Mouse (Mus musculus) layer of hippocampus, adult 2 months (tissue): ENCODE data around the gene Tmem72. TPM values are rescaled to one million over a fixed set of nuclear protein-coding genes. Genes with fewer than 3 reads are reported as not detected.
A peak's percentile ranks its signal among the peaks of the same experiment; 100 is the strongest.

Source experiments
- DNase-seq, 2 experiments: peaks; one replicate each; pipeline ENCODE4 v3.0.0; 2022; ENCODE audit warnings: low spot score in 2 of 2
- H3K27ac ChIP-seq: fragments of 200-600 bp; 2 replicates; pipeline ENCODE4 v1.8.1; 2022
- H3K4me3 ChIP-seq: fragments of 200-600 bp; 2 replicates; pipeline ENCODE4 v1.8.1; 2022; ENCODE audit warnings: mild to moderate bottlenecking
- CTCF ChIP-seq: fragments of 200-600 bp; conservative IDR thresholded peaks from 2 replicates; pipeline ENCODE4 v1.8.1; 2022; ENCODE audit warnings: antibody characterized with exemption, mild to moderate bottlenecking, moderate library complexity
- total RNA-seq, 2 experiments: library from RNA; stranded (reverse); gene quantifications; 2 replicates each; pipeline ENCODE4 v1.2.3; 2021

Gene Tmem72
- total RNA-seq, 2 experiments from 2014 or later, result 0.59 to 0.82 TPM

GRCm38 (mm10) chr6:116674283-116674886 is 42.3 kb downstream of the Tmem72 start:
- Histone ChIP-seq H3K4me3 (peak overlapping the region; percentile 61), H3K27ac (peak overlapping the region; percentile 68; the same call in 1 of the 2 replicates)
- no peak for DNase-seq
- TF ChIP-seq CTCF, result no peak

- Histone ChIP-seq H3K4me3 (peak within 1 kb of the TSS; percentile 61), H3K27ac (peak within 1 kb of the TSS; percentile 68; the same call in 1 of the 2 replicates)
- TF ChIP-seq CTCF, result no peak
- DNase-seq, result peak; percentile 63 to 66
Measured at GRCm38 (mm10) chr6:116673471-116674282, 43.0 kb downstream of the Tmem72 start, which contains the start of gene Rassf4. TSS of gene Rassf4 (minus strand) at chr6:116673952.

GRCm38 (mm10) chr6:116672349-116672748 is 44.4 kb downstream of the Tmem72 start:
- no peak overlapping the region for H3K4me3 ChIP-seq
- DNase-seq, result no peak
- TF ChIP-seq CTCF, result no peak
- no peak overlapping the region for H3K27ac ChIP-seq

- DNase-seq, result no peak
- Histone ChIP-seq H3K4me3 (no peak overlapping the region), H3K27ac (no peak overlapping the region)
- TF ChIP-seq CTCF, result no peak
Measured at GRCm38 (mm10) chr6:116671768-116672167, 44.9 kb downstream of the Tmem72 start.

- Histone ChIP-seq H3K4me3 (no peak overlapping the region), H3K27ac (no peak overlapping the region)
- no peak for TF ChIP-seq CTCF
- no peak for DNase-seq
Measured at GRCm38 (mm10) chr6:116671031-116671430, 45.7 kb downstream of the Tmem72 start.

- TF ChIP-seq CTCF, result no peak
- H3K4me3 ChIP-seq, result no peak overlapping the region
- no peak for DNase-seq
- H3K27ac ChIP-seq, result no peak overlapping the region
Measured at GRCm38 (mm10) chr6:116670144-116670543, 46.6 kb downstream of the Tmem72 start.

GRCm38 (mm10) chr6:116668682-116669470 is 47.8 kb downstream of the Tmem72 start:
- no peak for TF ChIP-seq CTCF
- Histone ChIP-seq H3K27ac (no peak overlapping the region), H3K4me3 (no peak overlapping the region)
- no peak for DNase-seq

- no peak for TF ChIP-seq CTCF
- Histone ChIP-seq H3K4me3 (no peak overlapping the region), H3K27ac (no peak overlapping the region)
- DNase-seq, result no peak
Measured at GRCm38 (mm10) chr6:116667382-116667781, 49.3 kb downstream of the Tmem72 start.

- Histone ChIP-seq H3K27ac (no peak overlapping the region), H3K4me3 (no peak overlapping the region)
- TF ChIP-seq CTCF, result no peak
- no peak for DNase-seq
Measured at GRCm38 (mm10) chr6:116666892-116667291, 49.8 kb downstream of the Tmem72 start.

- H3K4me3 ChIP-seq, result no peak overlapping the region
- no peak for DNase-seq
- H3K27ac ChIP-seq, result no peak overlapping the region
- TF ChIP-seq CTCF, result no peak
Measured at GRCm38 (mm10) chr6:116666085-116666750, 50.5 kb downstream of the Tmem72 start.

GRCm38 (mm10) chr6:116664830-116665229 is 51.9 kb downstream of the Tmem72 start:
- no peak for TF ChIP-seq CTCF
- DNase-seq, result no peak
- Histone ChIP-seq H3K4me3 (no peak overlapping the region), H3K27ac (no peak overlapping the region)

- DNase-seq, result no peak
- H3K27ac ChIP-seq, result no peak overlapping the region
- TF ChIP-seq CTCF, result no peak
- H3K4me3 ChIP-seq, result no peak overlapping the region
Measured at GRCm38 (mm10) chr6:116664031-116664430, 52.7 kb downstream of the Tmem72 start.
